Mouse (Mus musculus) left cerebral cortex, postnatal 36 days (tissue): Measurements from ENCODE around the gene Mitf. TPM values are rescaled to one million over a fixed set of nuclear protein-coding genes. Genes with fewer than 3 reads are reported as not detected.
A peak's percentile ranks its signal among the peaks of the same experiment; 100 is the strongest.

Source experiments
- DNase-seq, 2 experiments: peaks; one replicate each; pipeline ENCODE4 v3.0.0; 2021 to 2022; ENCODE audit warnings: low spot score in 2 of 2, mixed read lengths in 1 of 2
- intact Hi-C: fragments of 180-260 bp; cut with DNase I; formaldehyde crosslinking; loops from one replicate; pipeline ENCODE4 v1.15.1; 2025
- total RNA-seq, 2 experiments: library from RNA; stranded (reverse); gene quantifications; 2 replicates each; pipeline ENCODE4 v1.2.3; 2021

The Mitf gene
- total RNA-seq, 2 experiments from 2014 or later: 6.5 to 8.8 TPM

- DNase-seq: no peak
- intact Hi-C loops: no loop called here
These were observed 114.7 kb downstream of the Mitf start for GRCm38 (mm10) chr6:97921591-97921990.

DNA sequence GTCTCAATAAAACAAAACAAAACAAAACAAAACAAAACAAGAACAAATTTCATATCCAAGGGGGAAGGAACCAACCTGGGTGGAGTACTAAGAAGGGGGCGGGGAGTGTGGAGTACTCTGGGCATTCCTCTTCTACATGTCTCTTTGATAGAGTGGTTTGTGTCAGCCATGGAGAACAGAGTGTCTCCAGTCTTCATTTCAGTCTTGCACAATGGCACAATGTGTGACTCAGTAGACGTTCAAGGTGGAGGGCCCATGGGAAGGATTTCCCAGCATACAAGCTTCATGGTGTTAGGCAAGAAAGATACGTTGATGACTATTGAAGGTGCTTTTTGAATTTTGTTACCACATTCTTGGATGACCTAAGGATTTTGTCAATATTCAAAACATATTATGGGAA lies 117.4 kb downstream of the Mitf start:
- intact Hi-C loops: no loop called here
- no peak for DNase-seq

- no peak for DNase-seq
- intact Hi-C loops: no loop called here
These were observed 122.2 kb downstream of the Mitf start for GRCm38 (mm10) chr6:97929051-97929450.

GRCm38 (mm10) chr6:97929466-97929865 lies 122.6 kb downstream of the Mitf start:
- intact Hi-C loops: no loop called here
- no peak for DNase-seq

DNA sequence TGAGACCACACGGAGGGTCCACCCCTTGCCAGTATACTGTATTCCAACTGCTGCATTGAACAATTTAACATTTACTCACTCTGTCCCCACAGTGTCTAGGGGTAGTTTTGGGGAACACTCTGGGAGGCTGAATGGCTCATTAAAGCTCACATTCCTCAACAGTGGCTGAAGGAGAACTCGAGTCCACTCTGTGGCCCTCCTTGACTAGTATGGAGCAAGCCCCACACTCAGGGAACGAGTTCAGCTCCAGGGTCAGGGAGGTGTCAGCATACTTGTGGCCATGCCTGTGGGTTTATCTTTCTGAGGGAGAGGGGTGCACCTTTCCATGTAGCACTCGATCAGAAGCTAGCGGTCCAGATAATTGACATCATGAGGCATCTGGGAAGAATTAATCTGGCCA lies 130.3 kb downstream of the Mitf start:
- no peak for DNase-seq
- intact Hi-C loops: no loop called here

GRCm38 (mm10) chr6:97937897-97938614 lies 131.2 kb downstream of the Mitf start:
- no peak for DNase-seq
- intact Hi-C loops: no loop called here

DNA sequence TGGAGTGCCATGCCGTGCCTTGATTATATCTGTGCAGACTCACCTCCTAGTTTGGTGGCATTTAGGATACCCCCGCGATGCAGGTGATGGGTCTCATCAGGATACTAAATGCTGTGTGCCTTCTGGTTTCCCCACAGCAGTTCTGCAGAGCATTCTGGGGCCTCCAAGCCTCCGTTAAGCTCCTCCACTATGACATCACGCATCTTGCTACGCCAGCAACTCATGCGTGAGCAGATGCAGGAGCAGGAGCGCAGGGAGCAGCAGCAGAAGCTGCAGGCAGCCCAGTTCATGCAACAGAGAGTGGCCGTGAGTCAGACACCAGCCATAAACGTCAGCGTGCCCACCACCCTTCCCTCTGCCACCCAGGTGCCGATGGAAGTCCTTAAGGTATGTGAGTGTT lies 134.1 kb downstream of the Mitf start:
- no peak for DNase-seq
- intact Hi-C loops: no loop called here

DNA sequence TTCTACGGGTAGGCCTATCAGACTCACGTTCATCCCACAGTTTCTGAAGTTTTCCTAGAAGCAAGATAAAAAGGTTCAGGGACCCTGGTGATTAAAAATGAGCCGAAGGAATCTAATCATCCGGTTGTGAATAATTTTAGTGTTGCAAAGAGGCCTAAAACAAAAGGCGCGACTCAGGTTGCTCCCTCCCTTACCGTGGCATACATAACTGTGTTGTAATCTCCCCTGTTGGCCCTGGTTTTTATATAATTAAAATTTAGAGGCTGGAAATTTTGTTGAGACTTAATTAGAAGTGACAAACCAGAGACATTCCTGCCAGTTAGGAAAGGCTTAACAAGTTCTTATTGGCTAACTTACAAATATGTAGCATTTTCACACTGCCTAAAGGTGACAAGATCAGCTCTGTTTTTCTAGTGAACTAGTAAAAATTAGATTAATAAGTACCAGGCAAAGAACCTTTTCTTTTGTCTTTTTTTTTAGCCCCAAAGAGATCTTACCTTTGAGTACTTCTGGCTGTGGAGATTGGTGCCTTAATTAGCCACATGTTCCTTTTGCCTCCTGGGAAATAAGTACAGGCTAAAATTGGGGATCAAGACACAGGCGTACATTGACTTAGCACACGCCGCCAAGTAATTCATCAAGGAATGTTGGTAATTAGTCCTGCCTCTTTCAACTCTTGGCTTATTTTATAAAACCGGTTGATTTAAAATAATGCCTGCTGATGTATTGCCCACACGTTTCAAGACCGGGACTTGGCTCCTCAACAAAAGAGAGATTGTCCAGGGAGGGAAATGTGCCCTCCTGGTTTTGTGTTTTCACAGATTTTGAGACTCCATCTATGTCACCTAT lies 143.4 kb downstream of the Mitf start:
- DNase-seq: no peak
- intact Hi-C loops: no loop called here

DNA sequence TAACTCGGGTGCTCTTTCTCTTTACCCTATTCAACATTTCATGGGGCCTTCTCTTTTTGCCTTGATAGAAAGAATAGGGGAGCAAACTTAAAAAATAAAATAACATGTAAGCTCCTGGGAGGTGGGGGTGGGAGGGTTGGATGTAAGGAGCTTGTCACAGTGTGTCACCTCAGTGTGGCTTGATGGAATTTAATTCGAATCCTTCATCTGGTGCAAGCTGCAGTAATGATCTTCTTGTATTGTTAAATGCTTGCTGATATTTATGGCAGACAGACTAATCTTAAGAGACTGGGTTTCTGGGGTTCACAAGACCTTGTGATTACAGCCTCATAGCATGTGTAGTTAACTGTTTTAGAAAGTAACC lies 144.0 kb downstream of the Mitf start:
- DNase-seq: no peak
- intact Hi-C loops: no loop called here

DNA sequence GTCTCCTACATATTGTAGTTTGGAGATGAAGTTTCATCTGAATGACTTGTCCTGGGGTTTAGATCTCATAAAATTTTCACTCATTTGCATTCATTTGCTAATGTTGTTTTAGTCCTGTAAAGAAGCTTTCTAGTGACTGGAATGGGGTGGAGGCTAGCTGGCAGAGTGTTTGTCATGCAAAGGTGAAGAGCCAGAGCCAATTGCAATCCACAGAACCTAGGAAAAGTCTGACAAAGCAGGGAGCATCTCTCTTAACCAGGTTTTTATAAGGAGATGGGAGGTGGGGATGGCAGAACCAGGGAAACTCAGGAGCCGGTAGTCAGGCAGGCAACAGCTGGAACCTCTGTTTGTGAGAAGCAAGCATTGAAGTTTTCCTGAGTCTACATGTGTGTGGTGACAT lies 144.9 kb downstream of the Mitf start:
- no peak for DNase-seq
- intact Hi-C loops: no loop called here

DNA sequence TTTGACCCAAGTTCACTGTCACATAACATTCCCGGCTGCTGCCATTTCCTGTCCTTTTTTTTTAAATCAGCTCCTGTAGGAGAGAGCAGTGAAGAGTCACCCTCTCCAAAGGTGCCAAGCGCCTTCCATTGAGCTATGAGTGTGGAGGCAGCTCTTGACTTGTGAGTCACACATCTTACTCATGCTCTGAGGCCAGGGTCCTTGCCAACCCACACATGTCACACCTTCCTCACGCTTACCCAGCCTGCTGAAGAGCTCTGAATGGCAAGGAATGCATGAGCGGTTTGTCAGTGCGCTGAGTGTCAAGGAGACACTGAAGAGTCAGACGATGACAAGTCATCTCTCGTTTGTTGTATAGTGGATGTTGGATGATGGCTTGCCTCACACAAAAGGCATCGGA lies 146.0 kb downstream of the Mitf start:
- DNase-seq: no peak
- intact Hi-C loops: no loop called here

- intact Hi-C loops: no loop called here
- DNase-seq: no peak
These were observed 149.3 kb downstream of the Mitf start for GRCm38 (mm10) chr6:97956121-97956520.

DNA sequence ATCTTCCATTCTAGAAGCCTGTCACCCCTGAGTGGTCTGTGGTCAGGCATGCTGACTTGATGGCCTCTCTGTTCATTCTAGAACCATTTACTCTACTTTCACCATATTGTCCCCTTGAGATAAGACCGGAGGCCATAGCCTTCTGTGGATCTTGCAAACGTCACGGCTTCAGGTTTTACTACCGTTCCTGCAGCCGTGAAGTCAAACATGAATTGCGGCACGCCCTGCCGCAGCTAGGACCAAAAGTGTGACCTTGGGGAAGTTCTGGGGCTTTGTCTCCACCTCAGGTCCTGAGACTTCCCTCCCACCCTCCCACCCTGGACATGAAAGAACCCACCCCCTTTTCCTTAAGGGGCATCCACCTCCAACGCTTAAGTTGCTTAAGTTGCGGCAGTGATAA lies 149.8 kb downstream of the Mitf start:
- intact Hi-C loops: no loop called here
- no peak for DNase-seq

DNA sequence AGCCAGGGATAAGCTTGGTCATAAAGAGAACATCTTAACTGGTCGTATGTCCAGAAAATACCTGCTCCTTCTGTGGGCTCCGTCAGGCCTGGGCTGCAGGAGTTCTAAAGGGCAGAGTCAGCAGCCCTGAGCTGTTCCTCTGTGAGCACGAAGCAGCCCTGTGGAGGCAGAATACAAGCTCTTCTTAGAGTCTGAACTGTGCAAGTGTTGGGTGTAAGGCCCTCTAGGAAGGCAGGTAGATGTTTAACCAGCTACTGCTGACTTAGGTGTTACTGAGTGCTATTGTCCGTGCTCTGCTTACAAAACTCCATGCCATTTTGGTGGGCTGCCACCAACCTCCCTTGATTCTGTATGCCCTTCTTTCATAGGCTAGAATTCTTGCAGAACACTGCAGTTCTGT lies 151.4 kb downstream of the Mitf start:
- intact Hi-C loops: no loop called here
- DNase-seq: no peak

DNA sequence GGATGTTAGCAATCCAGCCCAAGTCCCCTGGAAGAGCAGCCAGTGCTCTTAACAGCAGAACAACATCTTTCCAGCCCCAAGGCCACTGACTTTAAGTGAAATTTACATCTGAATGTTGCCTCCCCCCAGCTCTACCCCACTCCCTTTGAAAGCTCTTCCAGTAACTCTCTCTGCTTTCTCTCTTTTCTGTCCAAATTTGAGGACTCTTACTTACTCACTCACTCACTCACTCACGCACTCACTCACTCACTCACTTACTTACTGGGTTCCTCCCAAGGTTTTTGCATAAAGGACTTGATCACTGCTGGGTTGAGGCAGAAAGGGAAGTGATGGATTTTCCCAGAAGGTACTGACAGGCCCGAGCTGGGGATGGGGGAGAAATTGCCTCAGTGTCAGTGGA lies 154.9 kb downstream of the Mitf start:
- intact Hi-C loops: no loop called here
- DNase-seq: no peak

DNA sequence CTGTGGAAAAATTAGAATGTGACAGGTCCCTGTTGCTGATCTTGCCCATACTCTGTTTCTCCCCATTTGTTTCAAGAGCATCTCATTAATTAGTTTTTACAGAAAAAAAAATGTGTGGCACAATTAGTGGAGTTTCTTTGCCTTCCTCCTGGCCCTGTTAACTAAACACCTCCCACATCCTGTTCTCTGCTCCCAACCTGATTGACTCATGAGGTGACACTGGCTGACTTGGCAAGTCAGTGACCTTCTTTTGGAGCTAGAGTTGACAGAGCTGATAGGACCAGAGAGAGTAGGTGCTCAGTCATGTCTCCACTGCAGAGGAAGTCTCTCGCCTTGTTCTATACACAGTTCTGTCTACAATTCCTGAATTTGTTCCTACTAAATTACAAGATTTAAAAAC lies 155.5 kb downstream of the Mitf start:
- no peak for DNase-seq
- intact Hi-C loops: no loop called here

DNA sequence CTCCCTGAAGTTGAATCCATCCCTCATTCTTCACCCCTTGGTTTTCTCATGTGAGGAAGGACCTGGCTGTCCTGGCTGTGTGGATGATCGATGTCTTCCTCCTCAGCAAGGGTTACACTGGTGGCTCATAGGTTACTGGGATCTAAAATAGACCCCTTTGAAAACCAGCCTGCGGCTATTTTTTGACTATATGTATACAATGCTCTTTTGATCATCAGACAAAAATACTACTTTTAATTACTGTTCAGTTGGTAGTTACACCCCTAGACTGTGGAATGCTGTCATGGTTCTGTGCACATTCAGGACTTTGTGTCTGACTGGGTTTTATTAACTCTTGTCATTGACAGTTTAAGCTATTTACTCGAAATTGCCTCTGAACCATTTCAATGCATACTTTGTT lies 157.9 kb downstream of the Mitf start:
- no peak for DNase-seq
- intact Hi-C loops: no loop called here

GRCm38 (mm10) chr6:97981668-97982067 lies 174.8 kb downstream of the Mitf start:
- intact Hi-C loops: no loop called here
- DNase-seq: no peak

DNA sequence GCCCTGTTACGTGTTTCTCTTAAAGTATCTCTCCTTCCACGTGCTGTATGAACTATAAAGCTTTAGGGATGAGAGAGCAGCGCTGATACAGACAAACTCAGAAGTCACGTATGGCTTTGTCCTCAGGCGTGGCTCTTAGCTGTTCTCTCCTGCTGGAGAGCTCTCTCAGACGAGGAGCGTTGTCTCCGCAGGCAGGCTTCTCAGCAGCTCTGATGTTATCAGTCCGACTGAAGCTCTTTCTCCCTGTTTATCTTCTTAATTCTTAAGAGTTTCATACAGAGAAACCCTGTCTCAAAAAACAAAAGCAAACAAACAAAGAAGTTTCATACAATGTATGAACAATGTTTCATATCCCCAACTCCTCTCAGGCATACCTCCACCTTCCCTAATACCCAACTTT lies 178.8 kb downstream of the Mitf start:
- intact Hi-C loops: no loop called here
- no peak for DNase-seq

- DNase-seq: no peak
- intact Hi-C loops: no loop called here
These were observed 179.6 kb downstream of the Mitf start for GRCm38 (mm10) chr6:97986417-97986816.

GRCm38 (mm10) chr6:97993507-97993906 lies 186.7 kb downstream of the Mitf start:
- peak in 1 of 2 experiments; percentile 15 for DNase-seq
- intact Hi-C loops: no loop called here
